ENCODE assay signal across 26 mouse cellular contexts in genomic region chr6:56485078-56485477, GRCm38 (mm10).
A peak's percentile ranks its signal among the peaks of the same experiment; 100 is the strongest.
DNase-seq lines count a peak whose midpoint lies in the region; ATAC-seq and TF ChIP-seq lines count a peak whose summit lies in the region.
"Had no signal": no experiment of that assay in that cellular context is flagged by ENCODE, and none has a peak within 500 bp of the region (broad histone marks: within the 10 kb centered on the region; RNA-seq: fewer than 3 reads in every experiment).

No protein-coding gene starts in this region.

- DNase-seq in heart, adult 11 months = peak; percentile 92
- DNase-seq in retina, postnatal 1 day = peak; percentile 41
- DNase-seq in retina, embryonic 14.5 days (ENCODE audit: low spot score) = no peak
- peak; percentile 30 to 58 for DNase-seq in heart, postnatal 10 days
- DNase-seq in midbrain, postnatal 0 days (ENCODE audit: low spot score) = no peak
- DNase-seq: adrenal gland, adult 2 months; B cell, adult 2 months; cerebellum, adult 2 months; cerebellum, postnatal 25 days; embryo, embryonic 11 days; gastrocnemius, postnatal 36 days; kidney, adult 8-10 months; kidney, postnatal 14 days; lung, adult 2 months; lung, postnatal 14 days; right cerebral cortex, postnatal 25 days had no signal

- no peaks in the 10 kb centered on the region for H3K9me3 ChIP-seq in heart, embryonic 11.5 days (replicated peaks; ENCODE audit: control insufficient read depth, low read length)
- H3K9me3 ChIP-seq in midbrain, postnatal 0 days (ENCODE audit: low read length) = no peaks in the 10 kb centered on the region
- H3K9me3 ChIP-seq: forebrain, embryonic 15.5 days; G1E; hindbrain, embryonic 15.5 days; intestine, embryonic 15.5 days; limb, embryonic 10.5 days; midbrain, embryonic 12.5 days had no signal

- no peak for ATAC-seq in heart, embryonic 11.5 days (replicated peaks; ENCODE audit: insufficient number of reproducible peaks, low FRiP score, low TSS enrichment)
- ATAC-seq in midbrain, postnatal 0 days (ENCODE audit: low FRiP score) = no peak
- no peak for ATAC-seq in inflammation-experienced regulatory T-cells, adult 6 months
- ATAC-seq: forebrain, embryonic 15.5 days; intestine, embryonic 15.5 days had no signal

- H3K27me3 ChIP-seq in heart, embryonic 11.5 days (ENCODE audit: control insufficient read depth, insufficient read depth, low read length) = no peaks in the 10 kb centered on the region
- no peaks in the 10 kb centered on the region for H3K27me3 ChIP-seq in midbrain, postnatal 0 days (ENCODE audit: insufficient read depth, low read length)
- H3K27me3 ChIP-seq: CH12.LX; forebrain, embryonic 15.5 days; hindbrain, embryonic 15.5 days; intestine, embryonic 15.5 days; midbrain, embryonic 12.5 days had no signal

- H3K4me1 ChIP-seq in heart, embryonic 11.5 days (ENCODE audit: control insufficient read depth, insufficient read depth, low read length) = no peaks in the 10 kb centered on the region
- H3K4me1 ChIP-seq in midbrain, postnatal 0 days (ENCODE audit: insufficient read depth, low read length) = no peaks in the 10 kb centered on the region
- H3K4me1 ChIP-seq: forebrain, embryonic 15.5 days; hindbrain, embryonic 15.5 days; intestine, embryonic 15.5 days; limb, embryonic 10.5 days; midbrain, embryonic 12.5 days had no signal

- H3K27ac ChIP-seq in heart, embryonic 11.5 days (ENCODE audit: low read depth, low read length) = no peak overlapping the region
- H3K27ac ChIP-seq in midbrain, postnatal 0 days (ENCODE audit: low read depth, low read length) = no peak overlapping the region
- H3K27ac ChIP-seq: forebrain, embryonic 15.5 days; hindbrain, embryonic 15.5 days; intestine, embryonic 15.5 days; limb, embryonic 10.5 days; midbrain, embryonic 12.5 days had no signal

- no peak overlapping the region for H3K9ac ChIP-seq in heart, embryonic 11.5 days (ENCODE audit: low read depth, low read length)
- no peak overlapping the region for H3K9ac ChIP-seq in midbrain, postnatal 0 days (replicated peaks; ENCODE audit: low read length, poor library complexity, severe bottlenecking)
- H3K9ac ChIP-seq: forebrain, embryonic 15.5 days; hindbrain, embryonic 15.5 days; intestine, embryonic 15.5 days; midbrain, embryonic 12.5 days had no signal

- no peaks in the 10 kb centered on the region for H3K36me3 ChIP-seq in heart, embryonic 11.5 days (ENCODE audit: control insufficient read depth, insufficient read depth, low read length)
- H3K36me3 ChIP-seq in midbrain, postnatal 0 days (ENCODE audit: insufficient read depth, low read length) = no peaks in the 10 kb centered on the region
- H3K36me3 ChIP-seq: forebrain, embryonic 15.5 days; G1E; hindbrain, embryonic 15.5 days; intestine, embryonic 15.5 days; limb, embryonic 10.5 days; midbrain, embryonic 12.5 days had no signal

- intact Hi-C loops in heart, postnatal 10 days (cut with DNase I) = no loop called here

- H3K4me2 ChIP-seq in heart, embryonic 11.5 days = no peak overlapping the region
- no peak overlapping the region for H3K4me2 ChIP-seq in midbrain, postnatal 0 days (ENCODE audit: low read depth, low read length, poor library complexity, severe bottlenecking)
- H3K4me2 ChIP-seq: forebrain, embryonic 15.5 days; hindbrain, embryonic 15.5 days; intestine, embryonic 15.5 days; liver, embryonic 11.5 days; midbrain, embryonic 12.5 days had no signal

- TF ChIP-seq CTCF in midbrain, postnatal 0 days (IDR thresholded peaks at IDR 0.05) = no peak

- H3K4me3 ChIP-seq in heart, embryonic 11.5 days (ENCODE audit: low read depth, low read length) = no peak overlapping the region
- H3K4me3 ChIP-seq in midbrain, postnatal 0 days (ENCODE audit: low read depth, low read length) = no peak overlapping the region
- H3K4me3 ChIP-seq: forebrain, embryonic 15.5 days; hindbrain, embryonic 15.5 days; intestine, embryonic 15.5 days; limb, embryonic 10.5 days; midbrain, embryonic 12.5 days had no signal

- 60% methylated on average over 3 of the region's 3 CpGs for WGBS in heart, embryonic 11.5 days (ENCODE audit: insufficient replicate concordance)
- 72% methylated on average over 3 of the region's 3 CpGs for WGBS in midbrain, postnatal 0 days

Comparison
In these comparisons a context has a peak if more than half of its experiments do, and no peak if none do; other contexts are left out.
1. DNase-seq: peak in heart, adult 11 months (single experiment), retina, postnatal 1 day (single experiment) and heart, postnatal 10 days (2 of 2); none in retina, embryonic 14.5 days (single experiment) and midbrain, postnatal 0 days (single experiment).